Mouse (Mus musculus) E14TG2a.4 (cell line): ENCODE data around the gene Aars2.

Experiments used
- CTCF ChIP-seq: conservative IDR thresholded peaks from 2 replicates; pipeline ENCODE4 v1.5.1; 2014; ENCODE audit warnings: low read length
- NANOG ChIP-seq: IDR thresholded peaks from 2 replicates; pipeline ENCODE4 v1.6.1; 2014; ENCODE audit warnings: borderline replicate concordance, low read length, mixed read lengths
- POU5F1 ChIP-seq: IDR thresholded peaks from 2 replicates; pipeline ENCODE4 v1.6.1; 2014; ENCODE audit warnings: low read length, borderline replicate concordance

DNA sequence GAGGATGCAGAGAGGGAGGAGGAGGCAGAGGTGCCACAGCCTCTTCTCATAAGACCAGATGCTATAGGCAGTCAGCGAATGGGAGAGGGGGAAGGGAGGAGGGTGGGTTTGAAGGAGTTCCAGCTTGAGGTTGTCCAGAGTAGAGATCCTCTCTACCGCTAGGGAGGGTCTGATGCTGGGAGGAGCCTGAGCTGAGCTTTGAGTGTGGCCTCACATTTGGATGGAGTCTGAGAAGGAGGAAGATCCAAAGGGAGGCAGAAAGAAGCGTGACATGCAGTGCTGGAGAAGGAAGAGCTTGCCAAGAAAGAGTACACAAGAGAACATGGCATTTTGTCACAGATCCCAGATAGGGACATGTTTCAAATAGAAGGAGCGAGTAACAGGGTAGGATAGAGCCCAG is 31.8 kb downstream of the Aars2 start:
- TF ChIP-seq CTCF = no peak
- no peak for TF ChIP-seq POU5F1
- no peak for TF ChIP-seq NANOG
